Mouse (Mus musculus) midbrain, embryonic 16.5 days (tissue): ENCODE measurements at regions not wholly inside any gene's neighbourhood (a gene's known extent, or its start where the extent isn't known, plus 50 kb on each side); places are given as distances from the start of the nearest gene placed in this dataset.
A peak's percentile ranks its signal among the peaks of the same experiment; 100 is the strongest.

Source experiments
- ATAC-seq: fragments of 200-750 bp; cut with Nextera tagmentation; 2 replicates; pipeline ENCODE4 v1.8.0; 2017; ENCODE audit warnings: moderate TSS enrichment
- H3K27ac ChIP-seq: fragments of 300-500 bp; sonication (generic); 2 replicates; pipeline ENCODE4 v1.5.1; 2014; ENCODE audit warnings: mild to moderate bottlenecking, low read length, mixed read lengths
- H3K27me3 ChIP-seq: fragments of 300-500 bp; sonication (generic); 2 replicates; pipeline ENCODE4 v1.6.1; 2014; ENCODE audit warnings: low read depth, low read length, mixed read lengths; ENCODE audit not compliant: control insufficient read depth, insufficient read depth
- H3K36me3 ChIP-seq: fragments of 300-500 bp; sonication (generic); 2 replicates; pipeline ENCODE4 v1.6.1; 2014; ENCODE audit warnings: mild to moderate bottlenecking, low read length, moderate library complexity, mixed read lengths; ENCODE audit not compliant: control insufficient read depth, insufficient read depth
- H3K4me1 ChIP-seq: fragments of 300-500 bp; sonication (generic); 2 replicates; pipeline ENCODE4 v1.6.1; 2014; ENCODE audit warnings: mild to moderate bottlenecking, low read length, mixed read lengths; ENCODE audit not compliant: control insufficient read depth, insufficient read depth
- H3K4me2 ChIP-seq: fragments of 300-500 bp; sonication (generic); 2 replicates; pipeline ENCODE4 v1.6.1; 2014; ENCODE audit warnings: mild to moderate bottlenecking, low read length, mixed read lengths
- H3K4me3 ChIP-seq: fragments of 300-500 bp; sonication (generic); 2 replicates; pipeline ENCODE4 v1.5.1; 2014; ENCODE audit warnings: low read depth, mild to moderate bottlenecking, low read length, moderate library complexity, mixed read lengths
- H3K9ac ChIP-seq: fragments of 300-500 bp; sonication (generic); 2 replicates; pipeline ENCODE4 v1.6.1; 2014; ENCODE audit warnings: low read depth, low read length, mixed read lengths
- H3K9me3 ChIP-seq: fragments of 300-500 bp; sonication (generic); replicated peaks from 2 replicates; pipeline ENCODE4 v1.6.1; 2014; ENCODE audit warnings: mild to moderate bottlenecking, low read length, mixed read lengths; ENCODE audit not compliant: control insufficient read depth, poor library complexity, severe bottlenecking
- WGBS: fragments of 180-500 bp; shearing (Covaris S2); extraction: QIAGEN DNeasy Blood & Tissue Kit; methylation state at CpG from one replicate; pipeline ENCODE4 v1.1.7; 2014; 5-methylcytosine and 5-hydroxymethylcytosine counted together

- WGBS, result 93% methylated on average over 6 of the region's 6 CpGs
- H3K9me3 ChIP-seq, result no peaks in the 10 kb centered on the region
- no peak overlapping the region for H3K4me3 ChIP-seq
- H3K4me1 ChIP-seq, result no peaks in the 10 kb centered on the region
- H3K27me3 ChIP-seq, result no peaks in the 10 kb centered on the region
- H3K4me2 ChIP-seq, result no peak overlapping the region
- no peak overlapping the region for H3K9ac ChIP-seq
- H3K27ac ChIP-seq, result no peak overlapping the region
- no peaks in the 10 kb centered on the region for H3K36me3 ChIP-seq
- no peak for ATAC-seq
Observed at GRCm38 (mm10) chr3:35260936-35261335, 493.0 kb upstream of the Atp11b start.

- Histone ChIP-seq H3K36me3 (no peaks in the 10 kb centered on the region), H3K9me3 (no peaks in the 10 kb centered on the region), H3K9ac (no peak overlapping the region), H3K27ac (no peak overlapping the region), H3K4me1 (peaks cover 11% of the 10 kb centered on the region; the same call in 1 of the 2 replicates), H3K4me3 (no peak overlapping the region), H3K27me3 (no peaks in the 10 kb centered on the region), H3K4me2 (no peak overlapping the region)
- 58% methylated on average over 4 of the region's 4 CpGs for WGBS
- ATAC-seq, result no peak
Observed at GRCm38 (mm10) chr3:35268949-35269348, 485.0 kb upstream of the Atp11b start.

GRCm38 (mm10) chr3:35269977-35270880 is 483.7 kb upstream of the Atp11b start:
- Histone ChIP-seq H3K9me3 (no peaks in the 10 kb centered on the region), H3K36me3 (no peaks in the 10 kb centered on the region), H3K27ac (no peak overlapping the region), H3K27me3 (no peaks in the 10 kb centered on the region), H3K9ac (no peak overlapping the region), H3K4me2 (no peak overlapping the region), H3K4me3 (no peak overlapping the region), H3K4me1 (peaks cover 11% of the 10 kb centered on the region; the same call in 1 of the 2 replicates)
- peak; percentile 89 for ATAC-seq
- 29% methylated on average over 7 of the region's 7 CpGs for WGBS

GRCm38 (mm10) chr3:35273546-35273945 is 480.4 kb upstream of the Atp11b start:
- H3K9me3 ChIP-seq, result no peaks in the 10 kb centered on the region
- no peak for ATAC-seq

GRCm38 (mm10) chr3:35280981-35281380 is 472.9 kb upstream of the Atp11b start:
- H3K27me3 ChIP-seq, result no peaks in the 10 kb centered on the region
- WGBS, result 77% methylated on average over 5 of the region's 5 CpGs
- H3K9ac ChIP-seq, result no peak overlapping the region
- H3K4me1 ChIP-seq, result no peaks in the 10 kb centered on the region
- H3K4me3 ChIP-seq, result no peak overlapping the region
- no peaks in the 10 kb centered on the region for H3K9me3 ChIP-seq
- H3K27ac ChIP-seq, result no peak overlapping the region
- no peak for ATAC-seq
- no peaks in the 10 kb centered on the region for H3K36me3 ChIP-seq
- no peak overlapping the region for H3K4me2 ChIP-seq

More at GRCm38 (mm10) chr3:35273546-35273945, 480.4 kb upstream of the Atp11b start:
- WGBS, result 59% methylated on average over 5 of the region's 5 CpGs
- no peaks in the 10 kb centered on the region for H3K27me3 ChIP-seq
- peaks cover 11% of the 10 kb centered on the region; the same call in 1 of the 2 replicates for H3K4me1 ChIP-seq
- H3K9ac ChIP-seq, result no peak overlapping the region
- H3K4me2 ChIP-seq, result no peak overlapping the region
- no peak overlapping the region for H3K4me3 ChIP-seq
- no peaks in the 10 kb centered on the region for H3K36me3 ChIP-seq
- H3K27ac ChIP-seq, result peak overlapping the region; percentile 50; the same call in 1 of the 2 replicates

- Histone ChIP-seq H3K27ac (no peak overlapping the region), H3K4me2 (no peak overlapping the region), H3K4me1 (no peaks in the 10 kb centered on the region), H3K9me3 (no peaks in the 10 kb centered on the region), H3K4me3 (no peak overlapping the region), H3K27me3 (no peaks in the 10 kb centered on the region), H3K36me3 (no peaks in the 10 kb centered on the region), H3K9ac (no peak overlapping the region)
- WGBS, result 94% methylated on average over 2 of the region's 2 CpGs
- no peak for ATAC-seq
Observed at GRCm38 (mm10) chr3:35282106-35282505, 471.8 kb upstream of the Atp11b start.

GRCm38 (mm10) chr3:35294771-35295170 is 459.1 kb upstream of the Atp11b start:
- no peak overlapping the region for H3K4me2 ChIP-seq
- WGBS, result 79% methylated on average over 1 of the region's 1 CpGs
- H3K4me1 ChIP-seq, result no peaks in the 10 kb centered on the region
- H3K4me3 ChIP-seq, result no peak overlapping the region
- no peak for ATAC-seq
- H3K27me3 ChIP-seq, result no peaks in the 10 kb centered on the region
- 0 out of 2 replicates have a peak, but pooled peaks cover 2% of the 10 kb centered on the region for H3K36me3 ChIP-seq
- no peak overlapping the region for H3K9ac ChIP-seq
- H3K9me3 ChIP-seq, result peaks cover 5% of the 10 kb centered on the region; the same call in 1 of the 2 replicates
- H3K27ac ChIP-seq, result no peak overlapping the region

- Histone ChIP-seq H3K9ac (no peak overlapping the region), H3K4me2 (no peak overlapping the region), H3K4me1 (no peaks in the 10 kb centered on the region), H3K27me3 (no peaks in the 10 kb centered on the region), H3K36me3 (0 out of 2 replicates have a peak, but pooled peaks cover 2% of the 10 kb centered on the region), H3K4me3 (no peak overlapping the region), H3K27ac (no peak overlapping the region), H3K9me3 (peaks cover 5% of the 10 kb centered on the region; the same call in 1 of the 2 replicates)
- 88% methylated on average over 4 of the region's 4 CpGs for WGBS
- ATAC-seq, result no peak
Observed at GRCm38 (mm10) chr3:35295746-35296145, 458.2 kb upstream of the Atp11b start.

- no peak overlapping the region for H3K4me3 ChIP-seq
- H3K4me2 ChIP-seq, result no peak overlapping the region
- no peak overlapping the region for H3K9ac ChIP-seq
- H3K36me3 ChIP-seq, result 0 out of 2 replicates have a peak, but pooled peaks cover 2% of the 10 kb centered on the region
- no peaks in the 10 kb centered on the region for H3K4me1 ChIP-seq
- H3K27me3 ChIP-seq, result no peaks in the 10 kb centered on the region
- no peak overlapping the region for H3K27ac ChIP-seq
- no peak for ATAC-seq
- H3K9me3 ChIP-seq, result peaks cover 5% of the 10 kb centered on the region; the same call in 1 of the 2 replicates
Observed at GRCm38 (mm10) chr3:35299036-35299435, 454.9 kb upstream of the Atp11b start.
